Mouse (Mus musculus) stomach, postnatal 0 days (tissue): ENCODE measurements around the gene Ncapg.

Source experiments
- CTCF ChIP-seq: IDR thresholded peaks from 2 replicates; pipeline ENCODE4 v1.5.1; 2016; ENCODE audit warnings: antibody characterized with exemption, low read depth, mild to moderate bottlenecking, moderate library complexity
- EP300 ChIP-seq: optimal IDR thresholded peaks from 2 replicates; pipeline ENCODE3; 2016; ENCODE audit warnings: antibody characterized with exemption

GRCm38 (mm10) chr5:45683388-45683787 is 13.7 kb downstream of the Ncapg start:
- no peak for TF ChIP-seq EP300
- TF ChIP-seq CTCF: no peak
